33 mouse cellular contexts compared by ENCODE assay signal in genomic region chr2:58505306-58506090, GRCm38 (mm10). TPM values are rescaled to one million over a fixed set of nuclear protein-coding genes. Genes with fewer than 3 reads are reported as not detected.
A peak's percentile ranks its signal among the peaks of the same experiment; 100 is the strongest.
DNase-seq lines count a peak whose midpoint lies in the region; ATAC-seq and TF ChIP-seq lines count a peak whose summit lies in the region.
"Had no signal": no experiment of that assay in that cellular context is flagged by ENCODE, and none has a peak within 500 bp of the region (broad histone marks: within the 10 kb centered on the region; RNA-seq: fewer than 3 reads in every experiment).

No protein-coding gene starts in this region.

- H3K79me2 ChIP-seq in myocyte (ENCODE audit: control insufficient read depth, insufficient read depth) = peaks cover 82% of the 10 kb centered on the region

- no peak overlapping the region for H3K4me3 ChIP-seq in heart, embryonic 12.5 days
- H3K4me3 ChIP-seq in heart, embryonic 11.5 days (ENCODE audit: low read depth, low read length) = no peak overlapping the region
- H3K4me3 ChIP-seq in kidney, embryonic 14.5 days (ENCODE audit: low read length) = no peak overlapping the region
- no peak overlapping the region for H3K4me3 ChIP-seq in myocyte
- H3K4me3 ChIP-seq: embryonic facial prominence, embryonic 13.5 days; forebrain, embryonic 10.5 days; heart, embryonic 13.5 days; layer of hippocampus, adult 2 months; liver, embryonic 13.5 days; midbrain, embryonic 10.5 days; neural tube, embryonic 13.5 days; stomach, embryonic 15.5 days had no signal

- peak overlapping the region; percentile 38 for H3K27ac ChIP-seq in heart, embryonic 12.5 days (ENCODE audit: poor library complexity, severe bottlenecking)
- H3K27ac ChIP-seq in heart, embryonic 11.5 days (ENCODE audit: low read depth, low read length) = no peak overlapping the region
- no peak overlapping the region for H3K27ac ChIP-seq in kidney, embryonic 14.5 days (ENCODE audit: low read depth, low read length)
- H3K27ac ChIP-seq: embryonic facial prominence, embryonic 13.5 days; forebrain, embryonic 10.5 days; heart, embryonic 13.5 days; layer of hippocampus, adult 2 months; liver, embryonic 13.5 days; midbrain, embryonic 10.5 days; neural tube, embryonic 13.5 days; stomach, embryonic 15.5 days had no signal

- 0 out of 2 replicates have a peak, but pooled peaks cover 2% of the 10 kb centered on the region for H3K36me3 ChIP-seq in heart, embryonic 12.5 days
- no peaks in the 10 kb centered on the region for H3K36me3 ChIP-seq in heart, embryonic 11.5 days (ENCODE audit: control insufficient read depth, insufficient read depth, low read length)
- H3K36me3 ChIP-seq in kidney, embryonic 14.5 days (ENCODE audit: control insufficient read depth, insufficient read depth, low read length) = no peaks in the 10 kb centered on the region
- no peaks in the 10 kb centered on the region for H3K36me3 ChIP-seq in myocyte (ENCODE audit: control insufficient read depth, insufficient read depth)
- H3K36me3 ChIP-seq: liver, embryonic 13.5 days; midbrain, embryonic 10.5 days; neural tube, embryonic 13.5 days; stomach, embryonic 15.5 days had no signal

- intact Hi-C loops in left cerebral cortex, postnatal 4 days (cut with DNase I) = loop anchor here (1.0 kb wide), 1 partner anchor 9 kb away; no protein-coding TSS in a partner anchor

- 72% methylated on average over 9 of the region's 9 CpGs for WGBS in heart, embryonic 12.5 days
- WGBS in heart, embryonic 11.5 days (ENCODE audit: insufficient replicate concordance) = 73% methylated on average over 9 of the region's 9 CpGs
- 90% methylated on average over 9 of the region's 9 CpGs for WGBS in kidney, embryonic 14.5 days

- H3K4me2 ChIP-seq in heart, embryonic 12.5 days = no peak overlapping the region
- no peak overlapping the region for H3K4me2 ChIP-seq in heart, embryonic 11.5 days
- H3K4me2 ChIP-seq in kidney, embryonic 14.5 days (replicated peaks; ENCODE audit: low read depth, low read length) = no peak overlapping the region
- peak overlapping the region; percentile 81 for H3K4me2 ChIP-seq in myocyte (ENCODE audit: low read depth)
- H3K4me2 ChIP-seq: embryonic facial prominence, embryonic 13.5 days; heart, embryonic 13.5 days; liver, embryonic 13.5 days; lung, embryonic 14.5 days; neural tube, embryonic 13.5 days; stomach, embryonic 15.5 days had no signal

- no peak for TF ChIP-seq POLR2A in myocyte (IDR thresholded peaks at IDR 0.05; ENCODE audit: insufficient read length, low read depth)

- H3K9ac ChIP-seq in heart, embryonic 12.5 days = no peak overlapping the region
- H3K9ac ChIP-seq in heart, embryonic 11.5 days (ENCODE audit: low read depth, low read length) = no peak overlapping the region
- H3K9ac ChIP-seq in kidney, embryonic 14.5 days (ENCODE audit: low read depth, low read length) = no peak overlapping the region
- H3K9ac ChIP-seq: embryonic facial prominence, embryonic 13.5 days; forebrain, postnatal 0 days; heart, embryonic 13.5 days; liver, embryonic 13.5 days; lung, embryonic 14.5 days; neural tube, embryonic 13.5 days; stomach, embryonic 15.5 days had no signal

- peaks cover 52% of the 10 kb centered on the region for H3K4me1 ChIP-seq in heart, embryonic 12.5 days (replicated peaks)
- H3K4me1 ChIP-seq in heart, embryonic 11.5 days (ENCODE audit: control insufficient read depth, insufficient read depth, low read length) = peaks cover 38% of the 10 kb centered on the region
- no peaks in the 10 kb centered on the region for H3K4me1 ChIP-seq in kidney, embryonic 14.5 days (ENCODE audit: control insufficient read depth, insufficient read depth, low read length)
- H3K4me1 ChIP-seq: midbrain, embryonic 10.5 days had no signal

- DNase-seq in kidney, postnatal 36 days = no peak
- DNase-seq in NIH3T3 (ENCODE audit: low read depth) = peak; percentile 81
- DNase-seq in left cerebral cortex, postnatal 4 days = no peak
- DNase-seq in left cerebral cortex, adult 9 months (ENCODE audit: low spot score in 2 of 2) = no peak
- DNase-seq: adrenal gland, postnatal 14 days; B cell, adult 2 months; cerebellum, postnatal 10 days; forebrain, postnatal 0 days; gastrocnemius, postnatal 36 days; kidney, adult 18-20 months; kidney, postnatal 10 days; liver, embryonic 13.5 days; lung, embryonic 14.5 days; lung, postnatal 36 days; right cerebral cortex, postnatal 25 days; thymus, adult 18-20 months had no signal

- H3K9me3 ChIP-seq in heart, embryonic 12.5 days (replicated peaks) = no peaks in the 10 kb centered on the region
- no peaks in the 10 kb centered on the region for H3K9me3 ChIP-seq in heart, embryonic 11.5 days (replicated peaks; ENCODE audit: control insufficient read depth, low read length)
- no peaks in the 10 kb centered on the region for H3K9me3 ChIP-seq in kidney, embryonic 14.5 days (ENCODE audit: control insufficient read depth, low read length)
- H3K9me3 ChIP-seq: embryonic facial prominence, embryonic 13.5 days; forebrain, embryonic 10.5 days; heart, embryonic 13.5 days; liver, embryonic 13.5 days; midbrain, embryonic 10.5 days; neural tube, embryonic 13.5 days; stomach, embryonic 15.5 days had no signal

- ATAC-seq in heart, embryonic 12.5 days (ENCODE audit: insufficient number of reproducible peaks, low FRiP score) = no peak; the same call in 1 of the 2 replicates
- ATAC-seq in heart, embryonic 11.5 days (replicated peaks; ENCODE audit: insufficient number of reproducible peaks, low FRiP score, low TSS enrichment) = no peak
- ATAC-seq in kidney, embryonic 14.5 days (ENCODE audit: low FRiP score, low TSS enrichment) = peak; percentile 12; the same call in 1 of the 2 replicates
- ATAC-seq: activated CD4-positive, CD25-positive, alpha-beta regulatory T cell, adult 4 months; forebrain, postnatal 0 days had no signal

- H3ac ChIP-seq in myocyte (ENCODE audit: control insufficient read depth, insufficient read length) = no peak overlapping the region

- no peaks in the 10 kb centered on the region for H3K27me3 ChIP-seq in heart, embryonic 12.5 days (replicated peaks)
- H3K27me3 ChIP-seq in heart, embryonic 11.5 days (ENCODE audit: control insufficient read depth, insufficient read depth, low read length) = no peaks in the 10 kb centered on the region
- no peaks in the 10 kb centered on the region for H3K27me3 ChIP-seq in kidney, embryonic 14.5 days (ENCODE audit: control insufficient read depth, insufficient read depth, low read length)
- no peaks in the 10 kb centered on the region for H3K27me3 ChIP-seq in myocyte (ENCODE audit: control insufficient read depth, insufficient read depth, insufficient read length)
- H3K27me3 ChIP-seq: embryonic facial prominence, embryonic 13.5 days; heart, embryonic 13.5 days; liver, embryonic 13.5 days; neural tube, embryonic 13.5 days; stomach, embryonic 15.5 days had no signal

TF ChIP-seq in myocyte, 11 proteins besides CTCF, POLR2A, EP300 and RAD21:
- TF ChIP-seq MYOD1 (IDR thresholded peaks at IDR 0.05; ENCODE audit: control insufficient read depth in 1 of 3, insufficient read length in 2 of 3, low read depth in 2 of 3) (no peak), CEBPB (IDR thresholded peaks at IDR 0.05; ENCODE audit: insufficient read depth, poor library complexity, severe bottlenecking) (0 out of 2 replicates have a peak, but pooled peaks have one; percentile 16), USF1 (IDR thresholded peaks at IDR 0.05; ENCODE audit: low read depth) (no peak)

RNA-seq across cellular contexts. Expression of gene Gm17409, which starts 35.6 kb away (rescaled TPM):
- polyA plus RNA-seq in heart, embryonic 12.5 days (2016; fragmentation: Nextera tagmentation; extraction: Ambion mirVana) = not detected in 2 replicates
- not detected in 2 replicates for polyA plus RNA-seq in heart, embryonic 11.5 days (2014; fragmentation: Nextera tagmentation; extraction: Ambion mirVana)
- 0.20 TPM in 1 of 2 replicates, not detected in the other for polyA plus RNA-seq in kidney, embryonic 14.5 days (2014; fragmentation: Nextera tagmentation; extraction: Ambion mirVana)
- not detected for polyA plus RNA-seq in myocyte (2012; fragmentation: generic; extraction: Trizol)
- not detected for total RNA-seq in left cerebral cortex, postnatal 4 days (2021)
- total RNA-seq: adrenal gland, postnatal 14 days; forebrain, postnatal 0 days; gastrocnemius, postnatal 36 days; hematopoietic stem cell, adult 5-6 weeks; layer of hippocampus, adult 2 months; left cerebral cortex, adult 18-20 months; monocyte, adult 5-6 weeks had no signal
- polyA plus RNA-seq: activated CD4-positive, CD25-positive, alpha-beta regulatory T cell, adult 4 months; brain, embryonic 14.5 days; embryonic facial prominence, embryonic 13.5 days; forebrain, embryonic 10.5 days; forebrain, postnatal 0 days; limb, embryonic 11.5 days; liver, embryonic 13.5 days; lung, embryonic 14.5 days; midbrain, embryonic 10.5 days; neural tube, embryonic 13.5 days; stomach, embryonic 15.5 days had no signal
